Mouse (Mus musculus): ENCODE data around the gene Uxs1. TPM values are rescaled to one million over a fixed set of nuclear protein-coding genes. Genes with fewer than 3 reads are reported as not detected.

Gene Uxs1
- polyA plus RNA-seq, 2 experiments, result 31.6 to 54.3 TPM

GRCm38 (mm10) chr1:43732100-43732499 is 95.5 kb downstream of the Uxs1 start:
- Histone ChIP-seq H3K27me3 (ENCODE audit: control insufficient read depth, insufficient read depth, low read length) (no peaks in the 10 kb centered on the region), H3K36me3 (ENCODE audit: control insufficient read depth, insufficient read depth, low read length) (no peaks in the 10 kb centered on the region), H3K9ac (ENCODE audit: low read depth, low read length, severe bottlenecking) (no peak overlapping the region), H3K4me3 (replicated peaks; ENCODE audit: low read length) (no peak overlapping the region), H3K4me2 (replicated peaks; ENCODE audit: low read depth, low read length, severe bottlenecking) (peak overlapping the region; percentile 30; the same call in 1 of the 2 replicates), H3K9me3 (ENCODE audit: control insufficient read depth, low read length) (no peaks in the 10 kb centered on the region), H3K27ac (replicated peaks; ENCODE audit: low read depth, low read length) (no peak overlapping the region), H3K4me1 (ENCODE audit: control insufficient read depth, insufficient read depth, low read length) (peaks cover 18% of the 10 kb centered on the region)
- 85% methylated on average over 4 of the region's 4 CpGs for WGBS
- no peak for DNase-seq (ENCODE audit: low spot score)
- no peak for TF ChIP-seq POLR2A (IDR thresholded peaks at IDR 0.05; ENCODE audit: borderline replicate concordance, extremely low read depth, insufficient read depth, insufficient read length)
- ATAC-seq (ENCODE audit: low FRiP score, low read depth), result no peak

GRCm38 (mm10) chr1:43730491-43730924 is 97.1 kb downstream of the Uxs1 start, which contains the start of gene 1500015O10Rik:
1500015O10Rik (plus strand) TSS chr1:43730602.
- peak within 1 kb of the TSS; percentile 39 for H3K4me2 ChIP-seq (replicated peaks; ENCODE audit: low read depth, low read length, severe bottlenecking)

GRCm38 (mm10) chr1:43722459-43722858 is 105.1 kb downstream of the Uxs1 start:
- no peak overlapping the region for H3K4me2 ChIP-seq (replicated peaks; ENCODE audit: low read depth, low read length, severe bottlenecking)
- no peaks in the 10 kb centered on the region for H3K27me3 ChIP-seq (ENCODE audit: control insufficient read depth, insufficient read depth, low read length)
- DNase-seq (ENCODE audit: low spot score) (no peak), ATAC-seq (ENCODE audit: low FRiP score, low read depth) (no peak)
- 56% methylated on average over 1 of the region's 1 CpGs for WGBS
- H3K4me1 ChIP-seq (ENCODE audit: control insufficient read depth, insufficient read depth, low read length), result 0 out of 2 replicates have a peak, but pooled peaks cover 6% of the 10 kb centered on the region
- no peaks in the 10 kb centered on the region for H3K36me3 ChIP-seq (ENCODE audit: control insufficient read depth, insufficient read depth, low read length)
- no peak for TF ChIP-seq POLR2A (IDR thresholded peaks at IDR 0.05; ENCODE audit: borderline replicate concordance, extremely low read depth, insufficient read depth, insufficient read length)
- no peak overlapping the region for H3K27ac ChIP-seq (replicated peaks; ENCODE audit: low read depth, low read length)
- no peaks in the 10 kb centered on the region for H3K9me3 ChIP-seq (ENCODE audit: control insufficient read depth, low read length)
- H3K9ac ChIP-seq (ENCODE audit: low read depth, low read length, severe bottlenecking), result no peak overlapping the region
- H3K4me3 ChIP-seq (replicated peaks; ENCODE audit: low read length), result no peak overlapping the region

More at GRCm38 (mm10) chr1:43730491-43730924, 97.1 kb downstream of the Uxs1 start, which contains the start of gene 1500015O10Rik:
- H3K27me3 ChIP-seq (ENCODE audit: control insufficient read depth, insufficient read depth, low read length), result no peaks in the 10 kb centered on the region
- H3K4me3 ChIP-seq (replicated peaks; ENCODE audit: low read length), result peak within 1 kb of the TSS; percentile 18; the same call in 1 of the 2 replicates
- TF ChIP-seq POLR2A (IDR thresholded peaks at IDR 0.05; ENCODE audit: borderline replicate concordance, extremely low read depth, insufficient read depth, insufficient read length), result no peak
- 50% methylated on average over 16 of the region's 16 CpGs for WGBS
- peak; percentile 57 for DNase-seq (ENCODE audit: low spot score)
- ATAC-seq (ENCODE audit: low FRiP score, low read depth), result peak; percentile 78
- H3K9me3 ChIP-seq (ENCODE audit: control insufficient read depth, low read length), result no peaks in the 10 kb centered on the region
- H3K9ac ChIP-seq (ENCODE audit: low read depth, low read length, severe bottlenecking), result no peak within 1 kb of the TSS; the same call in 1 of the 2 replicates
- peak within 1 kb of the TSS; percentile 76 for H3K27ac ChIP-seq (replicated peaks; ENCODE audit: low read depth, low read length)
- no peaks in the 10 kb centered on the region for H3K36me3 ChIP-seq (ENCODE audit: control insufficient read depth, insufficient read depth, low read length)
- H3K4me1 ChIP-seq (ENCODE audit: control insufficient read depth, insufficient read depth, low read length), result peaks cover 18% of the 10 kb centered on the region

GRCm38 (mm10) chr1:43718793-43719192 is 108.8 kb downstream of the Uxs1 start:
- 25% methylated on average over 2 of the region's 2 CpGs for WGBS

GRCm38 (mm10) chr1:43717967-43718366 is 109.6 kb downstream of the Uxs1 start:
- 63% methylated on average over 7 of the region's 7 CpGs for WGBS
- Histone ChIP-seq H3K9me3 (ENCODE audit: control insufficient read depth, low read length) (no peaks in the 10 kb centered on the region), H3K4me1 (ENCODE audit: control insufficient read depth, insufficient read depth, low read length) (0 out of 2 replicates have a peak, but pooled peaks cover 6% of the 10 kb centered on the region), H3K36me3 (ENCODE audit: control insufficient read depth, insufficient read depth, low read length) (no peaks in the 10 kb centered on the region), H3K9ac (ENCODE audit: low read depth, low read length, severe bottlenecking) (no peak overlapping the region), H3K27ac (replicated peaks; ENCODE audit: low read depth, low read length) (no peak overlapping the region), H3K4me2 (replicated peaks; ENCODE audit: low read depth, low read length, severe bottlenecking) (no peak overlapping the region), H3K27me3 (ENCODE audit: control insufficient read depth, insufficient read depth, low read length) (no peaks in the 10 kb centered on the region), H3K4me3 (replicated peaks; ENCODE audit: low read length) (no peak overlapping the region)
- ATAC-seq (ENCODE audit: low FRiP score, low read depth) (no peak), DNase-seq (ENCODE audit: low spot score) (no peak)
- TF ChIP-seq POLR2A (IDR thresholded peaks at IDR 0.05; ENCODE audit: borderline replicate concordance, extremely low read depth, insufficient read depth, insufficient read length), result no peak

More at GRCm38 (mm10) chr1:43718793-43719192, 108.8 kb downstream of the Uxs1 start:
- no peak overlapping the region for H3K4me2 ChIP-seq (replicated peaks; ENCODE audit: low read depth, low read length, severe bottlenecking)
- no peaks in the 10 kb centered on the region for H3K9me3 ChIP-seq (ENCODE audit: control insufficient read depth, low read length)
- TF ChIP-seq POLR2A (IDR thresholded peaks at IDR 0.05; ENCODE audit: borderline replicate concordance, extremely low read depth, insufficient read depth, insufficient read length), result no peak
- no peak overlapping the region for H3K4me3 ChIP-seq (replicated peaks; ENCODE audit: low read length)
- no peak overlapping the region for H3K9ac ChIP-seq (ENCODE audit: low read depth, low read length, severe bottlenecking)
- DNase-seq (ENCODE audit: low spot score), result no peak
- H3K27ac ChIP-seq (replicated peaks; ENCODE audit: low read depth, low read length), result no peak overlapping the region
- no peaks in the 10 kb centered on the region for H3K27me3 ChIP-seq (ENCODE audit: control insufficient read depth, insufficient read depth, low read length)
- no peaks in the 10 kb centered on the region for H3K36me3 ChIP-seq (ENCODE audit: control insufficient read depth, insufficient read depth, low read length)
- 0 out of 2 replicates have a peak, but pooled peaks cover 6% of the 10 kb centered on the region for H3K4me1 ChIP-seq (ENCODE audit: control insufficient read depth, insufficient read depth, low read length)
- no peak for ATAC-seq (ENCODE audit: low FRiP score, low read depth)
